Mouse (Mus musculus) liver, embryonic 15.5 days (tissue): ENCODE measurements around the gene Cd101. TPM values are rescaled to one million over a fixed set of nuclear protein-coding genes. Genes with fewer than 3 reads are reported as not detected.

ENCODE experiments used
- ATAC-seq: fragments of 200-750 bp; cut with Nextera tagmentation; 2 replicates; pipeline ENCODE4 v1.8.0; 2017; ENCODE audit warnings: moderate number of reproducible peaks, mild to moderate bottlenecking, moderate library complexity; ENCODE audit not compliant: insufficient read depth
- H3K27ac ChIP-seq: fragments of 300-500 bp; sonication (generic); replicated peaks from 2 replicates; pipeline ENCODE4 v1.5.1; 2015; ENCODE audit warnings: mild to moderate bottlenecking, inconsistent platforms
- H3K27me3 ChIP-seq: fragments of 300-500 bp; sonication (generic); 2 replicates; pipeline ENCODE4 v1.6.1; 2015; ENCODE audit warnings: mild to moderate bottlenecking, inconsistent platforms
- H3K36me3 ChIP-seq: fragments of 300-500 bp; sonication (generic); replicated peaks from 2 replicates; pipeline ENCODE4 v1.6.1; 2015; ENCODE audit warnings: moderate library complexity, mild to moderate bottlenecking, inconsistent platforms
- H3K4me1 ChIP-seq: fragments of 300-500 bp; sonication (generic); replicated peaks from 2 replicates; pipeline ENCODE4 v1.6.1; 2015; ENCODE audit warnings: inconsistent platforms
- H3K4me2 ChIP-seq: fragments of 300-500 bp; sonication (generic); 2 replicates; pipeline ENCODE4 v1.6.1; 2015; ENCODE audit warnings: moderate library complexity, mild to moderate bottlenecking, inconsistent platforms
- H3K4me3 ChIP-seq: fragments of 300-500 bp; sonication (generic); replicated peaks from 2 replicates; pipeline ENCODE4 v1.5.1; 2015; ENCODE audit warnings: mild to moderate bottlenecking, inconsistent platforms
- H3K9ac ChIP-seq: fragments of 300-500 bp; sonication (generic); 2 replicates; pipeline ENCODE4 v1.6.1; 2015; ENCODE audit warnings: moderate library complexity, mild to moderate bottlenecking, inconsistent platforms
- H3K9me3 ChIP-seq: fragments of 300-500 bp; sonication (generic); replicated peaks from 2 replicates; pipeline ENCODE4 v1.6.1; 2016; ENCODE audit warnings: inconsistent platforms
- WGBS: fragments of 180-500 bp; shearing (Covaris S2); methylation state at CpG from one replicate; pipeline ENCODE4 v1.1.7; 2015; ENCODE audit warnings: mixed read lengths; ENCODE audit not compliant: insufficient replicate concordance; 5-methylcytosine and 5-hydroxymethylcytosine counted together
- polyA plus RNA-seq: library from polyadenylated mRNA; unstranded; fragments of >200 nt; fragmentation: Nextera tagmentation; extraction: Ambion mirVana; gene quantifications from 2 replicates; pipeline ENCODE4 v1.2.1, GENCODE M21; 2015

Cd101 gene
- polyA plus RNA-seq, 1 experiment from 2014 or later: 0.07 TPM

- H3K4me3 ChIP-seq: no peak overlapping the region
- H3K27me3 ChIP-seq: no peaks in the 10 kb centered on the region
- H3K27ac ChIP-seq: no peak overlapping the region
- H3K4me2 ChIP-seq: no peak overlapping the region
- H3K9ac ChIP-seq: no peak overlapping the region
- no peaks in the 10 kb centered on the region for H3K9me3 ChIP-seq
- no peak for ATAC-seq
- 61% methylated on average over 6 of the region's 6 CpGs for WGBS
- H3K36me3 ChIP-seq: no peaks in the 10 kb centered on the region
- no peaks in the 10 kb centered on the region for H3K4me1 ChIP-seq
These were observed 10.9 kb downstream of the Cd101 start for GRCm38 (mm10) chr3:101018494-101018893.

- Histone ChIP-seq H3K27ac (no peak overlapping the region), H3K27me3 (no peaks in the 10 kb centered on the region), H3K9ac (no peak overlapping the region), H3K4me1 (no peaks in the 10 kb centered on the region), H3K9me3 (no peaks in the 10 kb centered on the region), H3K36me3 (no peaks in the 10 kb centered on the region), H3K4me2 (no peak overlapping the region), H3K4me3 (no peak overlapping the region)
- no peak for ATAC-seq
- 68% methylated on average over 7 of the region's 7 CpGs for WGBS
These were observed 13.3 kb downstream of the Cd101 start for GRCm38 (mm10) chr3:101016050-101016449.

GRCm38 (mm10) chr3:101015254-101015653 lies 14.1 kb downstream of the Cd101 start:
- Histone ChIP-seq H3K9me3 (no peaks in the 10 kb centered on the region), H3K27ac (no peak overlapping the region), H3K4me2 (no peak overlapping the region), H3K4me1 (no peaks in the 10 kb centered on the region), H3K27me3 (no peaks in the 10 kb centered on the region), H3K36me3 (no peaks in the 10 kb centered on the region), H3K9ac (no peak overlapping the region), H3K4me3 (no peak overlapping the region)
- no peak for ATAC-seq
- 45% methylated on average over 4 of the region's 4 CpGs for WGBS

GRCm38 (mm10) chr3:101013536-101013935 lies 15.8 kb downstream of the Cd101 start:
- Histone ChIP-seq H3K4me1 (no peaks in the 10 kb centered on the region), H3K27me3 (no peaks in the 10 kb centered on the region), H3K4me3 (no peak overlapping the region), H3K36me3 (no peaks in the 10 kb centered on the region), H3K9me3 (no peaks in the 10 kb centered on the region), H3K27ac (no peak overlapping the region), H3K4me2 (no peak overlapping the region), H3K9ac (no peak overlapping the region)
- 38% methylated on average over 3 of the region's 3 CpGs for WGBS
- no peak for ATAC-seq

GRCm38 (mm10) chr3:101013005-101013404 lies 16.4 kb downstream of the Cd101 start:
- Histone ChIP-seq H3K9ac (no peak overlapping the region), H3K27ac (no peak overlapping the region), H3K9me3 (no peaks in the 10 kb centered on the region), H3K36me3 (no peaks in the 10 kb centered on the region), H3K27me3 (no peaks in the 10 kb centered on the region), H3K4me1 (no peaks in the 10 kb centered on the region), H3K4me3 (no peak overlapping the region), H3K4me2 (no peak overlapping the region)
- 76% methylated on average over 10 of the region's 10 CpGs for WGBS
- ATAC-seq: no peak

GRCm38 (mm10) chr3:101012597-101012996 lies 16.8 kb downstream of the Cd101 start:
- Histone ChIP-seq H3K4me1 (no peaks in the 10 kb centered on the region), H3K4me3 (no peak overlapping the region), H3K36me3 (no peaks in the 10 kb centered on the region), H3K9ac (no peak overlapping the region), H3K4me2 (no peak overlapping the region), H3K27me3 (no peaks in the 10 kb centered on the region), H3K9me3 (no peaks in the 10 kb centered on the region), H3K27ac (no peak overlapping the region)
- WGBS: 70% methylated on average over 8 of the region's 8 CpGs
- ATAC-seq: no peak

- WGBS: 41% methylated on average over 10 of the region's 10 CpGs
- Histone ChIP-seq H3K4me1 (no peaks in the 10 kb centered on the region), H3K36me3 (no peaks in the 10 kb centered on the region), H3K9ac (no peak overlapping the region), H3K9me3 (no peaks in the 10 kb centered on the region), H3K4me2 (no peak overlapping the region), H3K4me3 (no peak overlapping the region), H3K27ac (no peak overlapping the region), H3K27me3 (no peaks in the 10 kb centered on the region)
- no peak for ATAC-seq
These were observed 17.2 kb downstream of the Cd101 start for GRCm38 (mm10) chr3:101012131-101012571.

GRCm38 (mm10) chr3:101011203-101011600 lies 18.2 kb downstream of the Cd101 start:
- H3K9me3 ChIP-seq: no peaks in the 10 kb centered on the region
- H3K4me1 ChIP-seq: no peaks in the 10 kb centered on the region
- H3K4me2 ChIP-seq: no peak overlapping the region
- no peak overlapping the region for H3K27ac ChIP-seq
- H3K27me3 ChIP-seq: no peaks in the 10 kb centered on the region
- WGBS: 40% methylated on average over 5 of the region's 5 CpGs
- H3K4me3 ChIP-seq: no peak overlapping the region
- H3K9ac ChIP-seq: no peak overlapping the region
- ATAC-seq: no peak
- H3K36me3 ChIP-seq: no peaks in the 10 kb centered on the region

GRCm38 (mm10) chr3:101010589-101011202 lies 18.7 kb downstream of the Cd101 start:
- H3K4me2 ChIP-seq: no peak overlapping the region
- no peak for ATAC-seq
- H3K9ac ChIP-seq: no peak overlapping the region
- H3K4me3 ChIP-seq: no peak overlapping the region
- no peaks in the 10 kb centered on the region for H3K9me3 ChIP-seq
- H3K4me1 ChIP-seq: no peaks in the 10 kb centered on the region; the same call in 1 of the 2 replicates
- 21% methylated on average over 4 of the region's 4 CpGs for WGBS
- no peak overlapping the region for H3K27ac ChIP-seq
- H3K27me3 ChIP-seq: no peaks in the 10 kb centered on the region
- H3K36me3 ChIP-seq: no peaks in the 10 kb centered on the region

- Histone ChIP-seq H3K36me3 (no peaks in the 10 kb centered on the region), H3K4me3 (no peak overlapping the region), H3K9me3 (no peaks in the 10 kb centered on the region), H3K4me1 (no peaks in the 10 kb centered on the region; the same call in 1 of the 2 replicates), H3K9ac (no peak overlapping the region), H3K4me2 (no peak overlapping the region), H3K27me3 (no peaks in the 10 kb centered on the region), H3K27ac (no peak overlapping the region)
- WGBS: 45% methylated on average over 5 of the region's 5 CpGs
- no peak for ATAC-seq
These were observed 22.1 kb downstream of the Cd101 start for GRCm38 (mm10) chr3:101007112-101007782.

GRCm38 (mm10) chr3:101005392-101005791 lies 24.0 kb downstream of the Cd101 start:
- 67% methylated on average over 6 of the region's 6 CpGs for WGBS
- H3K4me1 ChIP-seq: no peaks in the 10 kb centered on the region; the same call in 1 of the 2 replicates
- H3K4me2 ChIP-seq: no peak overlapping the region
- ATAC-seq: no peak
- no peak overlapping the region for H3K27ac ChIP-seq
- no peak overlapping the region for H3K9ac ChIP-seq
- H3K27me3 ChIP-seq: no peaks in the 10 kb centered on the region
- no peaks in the 10 kb centered on the region for H3K36me3 ChIP-seq
- H3K9me3 ChIP-seq: no peaks in the 10 kb centered on the region
- no peak overlapping the region for H3K4me3 ChIP-seq
